Mouse (Mus musculus) C2C12 (cell line): ENCODE measurements at regions not wholly inside any gene's neighbourhood (a gene's known extent, or its start where the extent isn't known, plus 50 kb on each side); places are given as distances from the start of the nearest gene placed in this dataset.

ENCODE experiments used
- H3K27me3 ChIP-seq: one replicate; pipeline ENCODE4 v1.6.1; 2011; ENCODE audit not compliant: control insufficient read depth, insufficient read depth, insufficient read length
- H3K36me3 ChIP-seq: one replicate; pipeline ENCODE4 v1.6.1; 2011; ENCODE audit not compliant: control insufficient read depth, insufficient read depth
- H3K4me3 ChIP-seq: one replicate; pipeline ENCODE4 v1.5.1; 2011; ENCODE audit warnings: mild to moderate bottlenecking, control low read depth; ENCODE audit not compliant: poor library complexity, insufficient read depth, severe bottlenecking
- H3K79me2 ChIP-seq: one replicate; pipeline ENCODE4 v1.6.1; 2011; ENCODE audit not compliant: control insufficient read depth, insufficient read depth
- H3K79me3 ChIP-seq: one replicate; pipeline ENCODE4 v1.6.1; 2011; ENCODE audit warnings: low read depth, control low read depth
- H3ac ChIP-seq: one replicate; pipeline ENCODE3; 2011; ENCODE audit warnings: low read depth; ENCODE audit not compliant: control insufficient read depth, insufficient read length
- CEBPB ChIP-seq: IDR thresholded peaks from one replicate; pipeline ENCODE4 v1.6.1; 2011; ENCODE audit warnings: low read depth, mild to moderate bottlenecking, control low read depth, moderate library complexity
- CTCF ChIP-seq: IDR thresholded peaks from one replicate; pipeline ENCODE4 v1.5.1; 2011; ENCODE audit not compliant: control insufficient read depth, insufficient read depth, insufficient read length
- FOSL1 ChIP-seq: IDR thresholded peaks from one replicate; pipeline ENCODE4 v1.8.0; 2011; ENCODE audit warnings: mild to moderate bottlenecking, low read length; ENCODE audit not compliant: poor library complexity, insufficient read depth, severe bottlenecking
- MAX ChIP-seq: IDR thresholded peaks from one replicate; pipeline ENCODE4 v1.6.1; 2011; ENCODE audit warnings: mild to moderate bottlenecking, control low read depth
- MYOD1 ChIP-seq: IDR thresholded peaks from one replicate; pipeline ENCODE4 v1.6.1; 2011; ENCODE audit warnings: low read depth; ENCODE audit not compliant: control insufficient read depth, insufficient read length
- MYOG ChIP-seq: IDR thresholded peaks from one replicate; pipeline ENCODE4 v1.6.1; 2011; ENCODE audit not compliant: control insufficient read depth, insufficient read length; ENCODE audit errors: extremely low read depth
- USF1 ChIP-seq: IDR thresholded peaks from one replicate; pipeline ENCODE4 v1.6.1; 2011; ENCODE audit warnings: low read depth, mild to moderate bottlenecking, control low read depth, moderate library complexity

- H3K79me2 ChIP-seq, result no peaks in the 10 kb centered on the region
- H3ac ChIP-seq, result no peak overlapping the region
- H3K79me3 ChIP-seq, result no peaks in the 10 kb centered on the region
- TF ChIP-seq CTCF, result no peak
- no peak for TF ChIP-seq MAX
- no peak for TF ChIP-seq MYOD1
- no peaks in the 10 kb centered on the region for H3K27me3 ChIP-seq
- H3K36me3 ChIP-seq, result no peaks in the 10 kb centered on the region
- H3K4me3 ChIP-seq, result no peak overlapping the region
Observed at GRCm38 (mm10) chr13:5550354-5550753, 310.9 kb upstream of the Klf6 start.

GRCm38 (mm10) chr13:5551131-5551530 lies 310.2 kb upstream of the Klf6 start:
- no peak for TF ChIP-seq MYOD1
- no peak for TF ChIP-seq CTCF
- TF ChIP-seq USF1, result no peak
- no peak for TF ChIP-seq CEBPB
- TF ChIP-seq MAX, result no peak
- TF ChIP-seq FOSL1, result no peak
- no peak for TF ChIP-seq MYOG
- Histone ChIP-seq H3ac (no peak overlapping the region), H3K4me3 (no peak overlapping the region), H3K79me2 (no peaks in the 10 kb centered on the region), H3K27me3 (no peaks in the 10 kb centered on the region), H3K79me3 (no peaks in the 10 kb centered on the region), H3K36me3 (no peaks in the 10 kb centered on the region)

- H3ac ChIP-seq, result no peak overlapping the region
- no peaks in the 10 kb centered on the region for H3K36me3 ChIP-seq
- H3K4me3 ChIP-seq, result no peak overlapping the region
- no peaks in the 10 kb centered on the region for H3K79me2 ChIP-seq
- no peak for TF ChIP-seq MYOG
- no peak for TF ChIP-seq CTCF
- TF ChIP-seq MAX, result no peak
- no peak for TF ChIP-seq USF1
- TF ChIP-seq MYOD1, result no peak
- no peak for TF ChIP-seq FOSL1
- TF ChIP-seq CEBPB, result no peak
- no peaks in the 10 kb centered on the region for H3K79me3 ChIP-seq
- no peaks in the 10 kb centered on the region for H3K27me3 ChIP-seq
Observed at GRCm38 (mm10) chr13:5553461-5553860, 307.8 kb upstream of the Klf6 start.

- Histone ChIP-seq H3K36me3 (no peaks in the 10 kb centered on the region), H3ac (no peak overlapping the region), H3K79me3 (no peaks in the 10 kb centered on the region), H3K27me3 (no peaks in the 10 kb centered on the region), H3K79me2 (no peaks in the 10 kb centered on the region), H3K4me3 (no peak overlapping the region)
- no peak for TF ChIP-seq MAX
Observed at GRCm38 (mm10) chr13:5558095-5558494, 303.2 kb upstream of the Klf6 start.

GRCm38 (mm10) chr13:5566479-5566878 lies 294.8 kb upstream of the Klf6 start:
- Histone ChIP-seq H3K4me3 (no peak overlapping the region), H3K27me3 (no peaks in the 10 kb centered on the region), H3K36me3 (no peaks in the 10 kb centered on the region), H3K79me3 (no peaks in the 10 kb centered on the region), H3ac (no peak overlapping the region), H3K79me2 (no peaks in the 10 kb centered on the region)
- TF ChIP-seq USF1 (no peak), CEBPB (no peak), MYOD1 (no peak), CTCF (no peak), MAX (no peak), MYOG (no peak), FOSL1 (no peak)

GRCm38 (mm10) chr13:5566896-5567295 lies 294.4 kb upstream of the Klf6 start:
- no peaks in the 10 kb centered on the region for H3K27me3 ChIP-seq
- no peaks in the 10 kb centered on the region for H3K36me3 ChIP-seq
- H3ac ChIP-seq, result no peak overlapping the region
- TF ChIP-seq USF1, result no peak
- no peak for TF ChIP-seq MYOG
- TF ChIP-seq MYOD1, result no peak
- no peak for TF ChIP-seq FOSL1
- no peak for TF ChIP-seq CTCF
- TF ChIP-seq MAX, result no peak
- no peak for TF ChIP-seq CEBPB
- H3K4me3 ChIP-seq, result no peak overlapping the region
- H3K79me2 ChIP-seq, result no peaks in the 10 kb centered on the region
- no peaks in the 10 kb centered on the region for H3K79me3 ChIP-seq
